Mouse (Mus musculus) neural tube, embryonic 15.5 days (tissue): Measurements from ENCODE around the gene Vegfb. TPM values are rescaled to one million over a fixed set of nuclear protein-coding genes. Genes with fewer than 3 reads are reported as not detected.

Source experiments
- ATAC-seq: fragments of 200-750 bp; cut with Nextera tagmentation; 2 replicates; pipeline ENCODE4 v1.8.0; 2017; ENCODE audit warnings: mild to moderate bottlenecking, moderate TSS enrichment, moderate library complexity; ENCODE audit not compliant: low FRiP score
- H3K27ac ChIP-seq: fragments of 300-500 bp; sonication (generic); replicated peaks from 2 replicates; pipeline ENCODE4 v1.5.1; 2015; ENCODE audit warnings: mild to moderate bottlenecking, inconsistent platforms
- H3K27me3 ChIP-seq: fragments of 300-500 bp; sonication (generic); replicated peaks from 2 replicates; pipeline ENCODE4 v1.6.1; 2015; ENCODE audit warnings: inconsistent platforms
- H3K36me3 ChIP-seq: fragments of 300-500 bp; sonication (generic); 2 replicates; pipeline ENCODE4 v1.6.1; 2015; ENCODE audit warnings: inconsistent platforms
- H3K4me1 ChIP-seq: fragments of 300-500 bp; sonication (generic); 2 replicates; pipeline ENCODE4 v1.6.1; 2015; ENCODE audit warnings: inconsistent platforms
- H3K4me2 ChIP-seq: fragments of 300-500 bp; sonication (generic); 2 replicates; pipeline ENCODE4 v1.6.1; 2015; ENCODE audit warnings: inconsistent platforms, mild to moderate bottlenecking, moderate library complexity
- H3K4me3 ChIP-seq: fragments of 300-500 bp; sonication (generic); replicated peaks from 2 replicates; pipeline ENCODE4 v1.5.1; 2015; ENCODE audit warnings: mild to moderate bottlenecking, inconsistent platforms
- H3K9ac ChIP-seq: fragments of 300-500 bp; sonication (generic); replicated peaks from 2 replicates; pipeline ENCODE4 v1.6.1; 2015; ENCODE audit warnings: mild to moderate bottlenecking, inconsistent platforms
- H3K9me3 ChIP-seq: fragments of 300-500 bp; sonication (generic); replicated peaks from 2 replicates; pipeline ENCODE4 v1.6.1; 2016; ENCODE audit warnings: inconsistent platforms
- WGBS: fragments of 180-500 bp; shearing (Covaris S2); methylation state at CpG from one replicate; pipeline ENCODE4 v1.1.7; 2015; ENCODE audit warnings: mixed read lengths; 5-methylcytosine and 5-hydroxymethylcytosine counted together
- polyA plus RNA-seq: library from polyadenylated mRNA; unstranded; fragments of >200 nt; fragmentation: Nextera tagmentation; extraction: Ambion mirVana; gene quantifications from 2 replicates; pipeline ENCODE4 v1.2.1, GENCODE M21; 2015

Gene Vegfb
- polyA plus RNA-seq, 1 experiment from 2014 or later: 83.1 TPM

- Histone ChIP-seq H3K4me1 (peaks cover 38% of the 10 kb centered on the region), H3K27ac (no peak overlapping the region), H3K27me3 (no peaks in the 10 kb centered on the region), H3K4me2 (no peak overlapping the region), H3K9me3 (no peaks in the 10 kb centered on the region), H3K9ac (no peak overlapping the region), H3K4me3 (no peak overlapping the region), H3K36me3 (peaks cover 11% of the 10 kb centered on the region; the same call in 1 of the 2 replicates)
- no peak for ATAC-seq
- WGBS: 45% methylated on average over 4 of the region's 4 CpGs
These were observed 39.7 kb downstream of the Vegfb start for GRCm38 (mm10) chr19:6947742-6948141.

- Histone ChIP-seq H3K9me3 (no peaks in the 10 kb centered on the region), H3K36me3 (peaks cover 11% of the 10 kb centered on the region; the same call in 1 of the 2 replicates), H3K27me3 (no peaks in the 10 kb centered on the region), H3K4me3 (no peak overlapping the region), H3K27ac (no peak overlapping the region), H3K4me1 (peaks cover 43% of the 10 kb centered on the region), H3K9ac (no peak overlapping the region), H3K4me2 (0 out of 2 replicates have a peak overlapping the region, but pooled peaks have one; percentile 5)
- ATAC-seq: no peak
- WGBS: 91% methylated on average over 6 of the region's 6 CpGs
These were observed 43.7 kb downstream of the Vegfb start for GRCm38 (mm10) chr19:6943709-6944108.

GRCm38 (mm10) chr19:6942764-6943163, 44.7 kb downstream of the Vegfb start:
- Histone ChIP-seq H3K4me3 (peak overlapping the region; percentile 78), H3K9me3 (no peaks in the 10 kb centered on the region), H3K4me2 (peak overlapping the region; percentile 99), H3K27ac (peak overlapping the region; percentile 96), H3K36me3 (peaks cover 14% of the 10 kb centered on the region; the same call in 1 of the 2 replicates), H3K4me1 (peaks cover 53% of the 10 kb centered on the region), H3K27me3 (0 out of 2 replicates have a peak, but pooled peaks cover 1% of the 10 kb centered on the region), H3K9ac (peak overlapping the region; percentile 97)
- WGBS: 32% methylated on average over 5 of the region's 5 CpGs
- ATAC-seq: no peak; the same call in 1 of the 2 replicates

GRCm38 (mm10) chr19:6942249-6942691, 45.2 kb downstream of the Vegfb start, which contains the start of gene Gpr137:
Gpr137 (minus strand) TSS chr19:6942480.
- Histone ChIP-seq H3K27me3 (peaks cover 5% of the 10 kb centered on the region; the same call in 1 of the 2 replicates), H3K9ac (peak within 1 kb of the TSS; percentile 97), H3K36me3 (peaks cover 17% of the 10 kb centered on the region; the same call in 1 of the 2 replicates), H3K4me3 (peak within 1 kb of the TSS; percentile 78), H3K27ac (peak within 1 kb of the TSS; percentile 96), H3K9me3 (no peaks in the 10 kb centered on the region), H3K4me1 (peaks cover 56% of the 10 kb centered on the region), H3K4me2 (peak within 1 kb of the TSS; percentile 99)
- WGBS: under 1% methylated on average over 27 of the region's 27 CpGs
- ATAC-seq: peak; percentile 87

GRCm38 (mm10) chr19:6941372-6942248, 45.8 kb downstream of the Vegfb start, which contains the start of gene Bad:
Bad (plus strand) TSS chr19:6941861.
- H3K36me3 ChIP-seq: peaks cover 15% of the 10 kb centered on the region; the same call in 1 of the 2 replicates
- ATAC-seq: peak; percentile 87
- peaks cover 56% of the 10 kb centered on the region for H3K4me1 ChIP-seq
- under 1% methylated on average over 82 of the region's 83 CpGs for WGBS
- peaks cover 10% of the 10 kb centered on the region; the same call in 1 of the 2 replicates for H3K27me3 ChIP-seq
- peak within 1 kb of the TSS; percentile 97 for H3K9ac ChIP-seq
- peak within 1 kb of the TSS; percentile 78 for H3K4me3 ChIP-seq
- H3K9me3 ChIP-seq: no peaks in the 10 kb centered on the region
- peak within 1 kb of the TSS; percentile 99 for H3K4me2 ChIP-seq
- H3K27ac ChIP-seq: peak within 1 kb of the TSS; percentile 96

- H3K36me3 ChIP-seq: peaks cover 8% of the 10 kb centered on the region; the same call in 1 of the 2 replicates
- peak overlapping the region; percentile 96 for H3K27ac ChIP-seq
- H3K4me3 ChIP-seq: peak overlapping the region; percentile 78
- 23% methylated on average over 28 of the region's 29 CpGs for WGBS
- no peaks in the 10 kb centered on the region for H3K9me3 ChIP-seq
- peak overlapping the region; percentile 97 for H3K9ac ChIP-seq
- peaks cover 18% of the 10 kb centered on the region for H3K27me3 ChIP-seq
- peak; percentile 16; the same call in 1 of the 2 replicates for ATAC-seq
- peak overlapping the region; percentile 99 for H3K4me2 ChIP-seq
- H3K4me1 ChIP-seq: peaks cover 56% of the 10 kb centered on the region
These were observed 46.8 kb downstream of the Vegfb start for GRCm38 (mm10) chr19:6940396-6941351.

GRCm38 (mm10) chr19:6939106-6940002, 48.1 kb downstream of the Vegfb start:
- Histone ChIP-seq H3K4me2 (peak overlapping the region; percentile 99), H3K9me3 (no peaks in the 10 kb centered on the region), H3K27ac (no peak overlapping the region), H3K36me3 (0 out of 2 replicates have a peak, but pooled peaks cover 6% of the 10 kb centered on the region), H3K4me3 (peak overlapping the region; percentile 78), H3K9ac (peak overlapping the region; percentile 40), H3K27me3 (peaks cover 29% of the 10 kb centered on the region), H3K4me1 (peaks cover 58% of the 10 kb centered on the region)
- WGBS: 93% methylated on average over 20 of the region's 20 CpGs
- no peak for ATAC-seq

GRCm38 (mm10) chr19:6937541-6938465, 49.6 kb downstream of the Vegfb start:
- Histone ChIP-seq H3K4me1 (peaks cover 61% of the 10 kb centered on the region), H3K27ac (no peak overlapping the region), H3K27me3 (peaks cover 37% of the 10 kb centered on the region), H3K4me2 (peak overlapping the region; percentile 99; the same call in 1 of the 2 replicates), H3K36me3 (0 out of 2 replicates have a peak, but pooled peaks cover 6% of the 10 kb centered on the region), H3K9me3 (no peaks in the 10 kb centered on the region), H3K9ac (0 out of 2 replicates have a peak overlapping the region, but pooled peaks have one; percentile 7), H3K4me3 (no peak overlapping the region)
- WGBS: 79% methylated on average over 16 of the region's 16 CpGs
- no peak for ATAC-seq

- H3K4me2 ChIP-seq: no peak overlapping the region
- peaks cover 52% of the 10 kb centered on the region for H3K27me3 ChIP-seq
These were observed 51.2 kb downstream of the Vegfb start for GRCm38 (mm10) chr19:6936299-6936698.

More at GRCm38 (mm10) chr19:6936299-6936698, 51.2 kb downstream of the Vegfb start:
- Histone ChIP-seq H3K4me1 (peaks cover 54% of the 10 kb centered on the region), H3K9ac (no peak overlapping the region), H3K27ac (no peak overlapping the region), H3K9me3 (no peaks in the 10 kb centered on the region), H3K36me3 (0 out of 2 replicates have a peak, but pooled peaks cover 6% of the 10 kb centered on the region), H3K4me3 (no peak overlapping the region)
- WGBS: 27% methylated on average over 3 of the region's 3 CpGs
- ATAC-seq: no peak
